Mouse (Mus musculus) retina, postnatal 1 day (tissue): Measurements from ENCODE around the gene Znrf4.
A peak's percentile ranks its signal among the peaks of the same experiment; 100 is the strongest.

ENCODE experiments used
- DNase-seq: peaks from one replicate; pipeline ENCODE4 v3.0.0-alpha.2; 2012

Znrf4 gene

DNA sequence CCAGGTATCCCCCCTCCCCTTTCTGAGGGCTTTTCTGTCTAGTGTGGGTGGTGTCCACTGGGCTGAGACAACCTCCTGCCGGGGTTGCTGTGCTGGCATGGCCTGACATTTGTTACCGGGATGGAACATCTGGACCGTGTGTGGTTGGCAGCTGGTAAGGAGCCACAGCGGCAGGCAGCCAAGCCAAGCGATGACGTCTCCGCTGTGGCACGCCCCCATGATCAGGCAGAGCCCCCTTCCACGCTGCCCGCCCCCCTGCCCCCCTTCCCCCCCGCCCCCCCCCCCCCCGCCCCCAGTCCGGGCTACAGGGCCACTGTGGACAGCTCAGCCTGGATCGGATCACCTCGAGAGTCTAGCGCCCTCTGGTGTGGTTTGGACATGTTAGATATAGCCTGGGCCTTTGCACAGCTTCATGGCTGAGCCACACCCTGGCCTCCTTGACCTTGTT is 24.8 kb downstream of the Znrf4 start:
- DNase-seq, result peak; percentile 91

GRCm38 (mm10) chr17:56485926-56486325 is 26.3 kb downstream of the Znrf4 start:
- no peak for DNase-seq

- no peak for DNase-seq
These were observed 27.1 kb downstream of the Znrf4 start for GRCm38 (mm10) chr17:56485118-56485517.

DNA sequence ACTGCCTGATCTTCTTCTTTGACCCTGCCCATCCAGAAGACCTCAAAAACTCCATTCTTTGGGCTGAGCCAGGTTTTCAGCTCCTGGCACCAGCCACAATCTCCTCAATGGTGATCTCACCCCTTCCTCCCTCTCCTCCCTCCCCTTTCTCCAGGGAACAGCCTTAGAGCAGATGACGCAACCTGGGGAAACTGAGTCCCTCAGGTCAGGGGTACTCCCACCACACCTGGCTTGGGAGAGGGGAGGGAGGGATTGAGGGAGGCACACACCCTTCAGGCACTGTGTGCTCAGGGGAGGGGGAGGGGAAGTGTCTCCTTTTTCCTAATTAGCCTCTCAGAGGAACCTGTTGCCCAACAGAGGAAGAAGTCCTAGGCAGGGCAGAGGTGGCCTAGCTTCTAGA is 29.6 kb downstream of the Znrf4 start:
- no peak for DNase-seq

DNA sequence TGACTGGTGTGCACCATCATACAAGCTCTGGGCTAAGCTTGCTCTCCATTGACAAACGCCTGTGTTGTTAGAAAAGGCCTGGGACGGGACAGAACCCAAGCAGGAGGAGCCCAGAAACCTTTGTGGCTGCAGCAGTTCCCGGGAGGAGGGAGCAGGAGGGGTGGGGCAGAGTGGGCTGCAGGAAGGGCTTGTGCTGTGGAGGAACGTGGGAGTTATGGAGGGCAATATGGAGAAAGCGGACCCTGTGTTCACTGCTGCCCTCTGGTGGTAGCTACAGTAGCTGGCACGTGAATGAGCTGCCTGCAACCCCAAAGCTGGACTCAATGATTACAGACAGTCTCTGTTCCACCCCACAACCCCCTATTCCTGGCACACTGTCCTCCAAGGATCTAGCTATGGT is 32.9 kb downstream of the Znrf4 start:
- peak; percentile 88 for DNase-seq

DNA sequence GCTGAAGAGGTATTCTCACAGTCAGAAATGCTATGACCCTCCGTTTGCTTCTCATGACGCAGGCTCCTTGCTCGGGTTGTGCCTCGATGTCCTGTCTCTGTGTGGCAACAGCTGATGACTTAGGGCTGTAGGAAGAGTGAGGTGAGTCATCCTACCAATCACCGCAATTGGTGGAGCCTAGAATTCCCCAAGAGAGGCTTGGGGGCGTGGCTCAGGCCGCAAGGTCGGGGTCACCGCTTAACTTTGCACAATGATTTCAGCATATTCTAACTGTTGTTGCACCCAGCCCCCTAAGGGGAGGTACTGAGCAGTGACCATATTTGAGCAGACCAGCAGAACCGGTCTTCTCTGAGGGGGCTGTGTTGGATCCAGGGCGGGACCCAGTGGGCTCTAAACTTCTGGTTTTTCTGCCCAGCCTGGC is 34.0 kb downstream of the Znrf4 start:
- no peak for DNase-seq

DNA sequence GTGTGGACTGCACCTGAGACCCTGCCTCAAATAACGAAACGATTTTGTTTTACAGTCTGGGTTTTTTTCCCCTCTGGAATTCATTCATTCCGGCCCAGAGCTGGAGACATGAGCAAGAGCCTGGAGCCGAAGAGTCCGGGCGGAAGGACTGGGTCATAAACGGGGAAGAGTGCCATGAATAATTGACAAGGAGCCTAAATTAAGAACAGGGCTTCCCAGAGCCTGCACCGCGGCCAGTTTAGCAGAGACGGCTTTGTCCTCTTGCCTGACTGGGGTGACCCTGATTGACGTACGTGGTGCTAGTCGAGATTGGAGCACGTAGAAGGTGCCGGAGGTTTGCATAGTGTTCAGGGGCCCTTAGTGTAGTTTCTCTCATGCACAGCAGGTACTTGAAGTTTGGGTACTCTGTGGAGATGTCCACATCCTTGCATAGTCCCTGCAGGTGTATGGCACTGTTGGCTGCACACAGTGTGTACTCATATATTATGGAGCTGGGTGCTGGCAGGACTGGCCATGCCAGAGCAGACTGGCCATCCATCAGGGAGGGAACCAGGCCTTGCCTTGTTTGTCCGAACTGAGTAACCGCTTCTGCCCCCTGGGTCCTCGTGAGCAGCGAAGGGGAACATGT is 34.9 kb downstream of the Znrf4 start:
- no peak for DNase-seq

DNA sequence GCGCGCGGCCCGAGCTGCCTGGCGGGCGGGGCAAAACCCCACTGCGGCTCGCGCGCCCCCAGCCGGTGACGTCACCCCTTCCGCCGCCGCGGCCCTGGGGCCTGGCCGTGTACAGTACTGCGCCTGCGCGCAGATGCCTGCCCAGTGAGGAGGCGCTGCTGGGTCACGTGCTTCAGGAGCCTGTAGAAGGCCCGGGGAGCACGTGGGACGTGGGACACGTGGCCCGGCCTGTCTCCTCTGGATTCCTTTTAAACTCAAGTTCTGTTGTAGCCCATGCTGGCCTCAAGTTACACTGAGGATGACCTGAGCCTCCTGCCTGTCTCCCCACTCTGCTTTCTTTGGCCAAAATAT is 35.9 kb downstream of the Znrf4 start, which contains the start of gene Ptprs:
Ptprs (minus strand) TSS at position 82 of the 351 bp plus-strand sequence.
- peak; percentile 98 for DNase-seq

DNA sequence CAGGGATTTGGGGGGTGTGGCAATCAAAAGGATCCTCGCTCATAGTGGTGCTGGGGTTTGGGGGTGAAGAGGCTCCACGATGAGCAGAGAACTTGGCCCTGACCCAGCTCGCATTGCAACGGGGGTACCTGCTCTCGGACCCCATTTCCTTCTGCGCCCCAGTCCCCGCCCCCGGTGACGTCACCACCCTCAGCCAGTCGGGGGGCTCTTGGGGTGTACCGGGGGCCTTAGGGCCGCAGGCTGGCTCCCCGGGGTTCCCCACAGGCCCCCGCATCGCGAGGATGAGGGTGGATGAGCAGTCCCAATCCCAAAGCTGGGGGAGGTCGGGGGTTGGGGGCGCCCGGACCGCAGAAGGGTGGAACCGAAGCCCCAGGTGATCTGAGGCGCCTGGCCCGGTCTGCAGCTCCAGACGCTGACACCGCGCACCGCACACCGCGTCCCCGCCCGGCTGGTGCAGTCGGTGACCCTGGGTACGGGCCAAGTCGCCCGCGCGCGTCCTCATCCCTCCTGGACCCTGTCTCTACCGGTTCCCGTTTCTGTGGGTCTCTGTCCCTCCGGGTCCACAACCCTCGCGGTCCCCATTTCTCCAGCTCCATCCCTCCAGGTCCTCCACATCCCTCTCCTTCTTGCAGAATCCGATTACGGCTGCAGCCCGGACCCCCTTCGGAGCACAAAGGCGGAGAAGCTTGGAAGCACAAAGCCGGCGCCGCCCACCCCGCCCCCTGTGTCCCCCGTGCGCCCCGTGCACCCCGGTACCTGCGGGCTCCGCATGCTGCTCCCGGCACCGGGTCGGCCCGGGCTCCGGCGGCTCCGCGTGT is 36.4 kb downstream of the Znrf4 start:
- DNase-seq, result no peak

DNA sequence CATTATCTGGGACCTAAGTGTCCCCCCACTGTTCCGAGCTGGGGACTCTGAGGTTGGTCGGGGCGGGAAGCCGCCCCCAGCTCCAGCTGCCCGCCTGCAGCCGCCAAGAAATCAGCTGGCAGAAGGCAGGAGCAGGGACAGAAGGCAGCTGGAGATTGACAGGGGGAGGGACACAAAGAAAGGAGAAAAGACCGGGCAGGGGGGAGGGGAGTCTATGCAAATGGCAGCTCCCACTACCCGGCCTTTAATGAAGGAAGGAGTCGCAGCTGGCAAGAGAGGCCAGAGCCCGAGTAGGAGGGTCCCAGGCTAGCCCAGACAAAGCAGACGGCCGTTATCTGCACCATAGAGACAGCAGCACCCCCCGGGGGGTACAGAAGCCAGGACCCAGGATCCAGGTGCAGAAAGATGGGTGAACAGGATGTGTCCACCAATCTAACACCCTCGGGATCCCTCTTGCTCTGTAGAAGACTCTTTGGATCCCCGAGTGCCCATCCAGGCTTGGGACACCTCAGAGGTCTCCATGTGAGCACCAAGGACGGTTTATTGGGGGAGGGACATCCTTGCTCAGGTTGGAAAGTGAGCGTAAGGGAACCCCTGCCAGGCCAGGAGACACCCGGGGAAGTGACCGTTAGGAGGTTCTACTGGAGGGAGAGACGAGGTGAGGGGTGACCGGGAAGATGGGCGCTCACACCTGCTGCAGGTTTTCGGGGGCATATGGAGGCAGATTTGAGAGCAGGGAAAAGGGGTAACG is 37.2 kb downstream of the Znrf4 start:
- DNase-seq, result peak; percentile 94

- no peak for DNase-seq
These were observed 37.9 kb downstream of the Znrf4 start for GRCm38 (mm10) chr17:56474311-56474830.

DNA sequence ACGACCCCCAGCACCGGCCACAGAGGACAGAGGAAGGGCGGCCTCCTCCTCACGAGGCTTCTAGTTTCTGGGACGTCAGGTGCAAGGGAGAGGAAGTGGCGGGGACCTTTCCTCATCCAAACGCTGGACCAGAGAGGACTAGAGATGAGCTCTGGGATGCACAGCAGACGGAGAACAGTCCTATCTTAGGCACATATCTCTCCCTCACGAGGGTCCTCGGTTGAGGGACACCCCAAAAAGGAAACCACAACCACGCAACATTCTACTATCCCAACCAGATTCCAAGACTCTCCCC is 38.7 kb downstream of the Znrf4 start:
- no peak for DNase-seq

- DNase-seq, result peak; percentile 84
These were observed 39.3 kb downstream of the Znrf4 start for GRCm38 (mm10) chr17:56472733-56473610.

GRCm38 (mm10) chr17:56472121-56472520 is 40.1 kb downstream of the Znrf4 start:
- DNase-seq, result peak; percentile 49

- no peak for DNase-seq
These were observed 41.1 kb downstream of the Znrf4 start for GRCm38 (mm10) chr17:56471136-56471535.

DNA sequence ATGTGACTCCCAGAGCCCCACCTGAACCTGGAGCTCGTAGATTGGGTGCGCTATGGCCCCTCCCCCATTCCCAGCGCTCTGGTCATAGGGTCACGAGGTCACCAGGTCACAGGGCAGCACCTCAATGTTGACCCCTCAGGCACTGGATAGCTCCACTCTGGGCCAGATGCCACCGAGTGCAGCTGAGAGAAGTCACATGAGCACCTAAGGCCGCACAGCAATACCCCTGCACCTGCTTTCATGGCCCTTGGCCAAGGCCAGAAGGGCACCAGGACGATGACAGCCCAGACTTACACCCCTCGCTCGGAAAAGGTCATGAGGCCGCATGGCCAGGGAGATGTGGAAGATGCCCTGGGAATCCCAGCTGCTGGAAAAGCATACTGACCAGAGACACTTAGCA is 41.7 kb downstream of the Znrf4 start:
- DNase-seq, result peak; percentile 52

DNA sequence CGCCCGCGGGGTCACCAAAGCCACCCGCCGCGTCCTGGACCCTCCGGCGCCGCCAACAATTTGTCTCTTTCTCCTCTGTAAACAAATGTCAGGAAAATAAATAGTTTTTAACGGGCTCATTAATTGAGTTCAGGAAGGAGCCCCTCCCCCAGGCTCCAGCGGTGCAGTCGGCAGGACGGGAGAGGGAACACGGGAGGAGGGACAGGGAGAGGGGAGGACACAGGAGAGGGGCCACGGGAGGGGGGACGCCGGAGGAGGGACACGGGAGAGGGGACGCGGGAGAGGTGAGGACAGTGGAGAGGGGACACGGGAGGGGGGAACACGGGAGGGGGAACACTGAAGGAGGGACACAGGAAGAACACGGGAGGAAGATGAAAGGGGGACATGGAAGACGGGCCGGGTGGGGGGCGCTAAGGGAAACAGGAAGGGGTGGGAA is 42.2 kb downstream of the Znrf4 start:
- DNase-seq, result peak; percentile 69

DNA sequence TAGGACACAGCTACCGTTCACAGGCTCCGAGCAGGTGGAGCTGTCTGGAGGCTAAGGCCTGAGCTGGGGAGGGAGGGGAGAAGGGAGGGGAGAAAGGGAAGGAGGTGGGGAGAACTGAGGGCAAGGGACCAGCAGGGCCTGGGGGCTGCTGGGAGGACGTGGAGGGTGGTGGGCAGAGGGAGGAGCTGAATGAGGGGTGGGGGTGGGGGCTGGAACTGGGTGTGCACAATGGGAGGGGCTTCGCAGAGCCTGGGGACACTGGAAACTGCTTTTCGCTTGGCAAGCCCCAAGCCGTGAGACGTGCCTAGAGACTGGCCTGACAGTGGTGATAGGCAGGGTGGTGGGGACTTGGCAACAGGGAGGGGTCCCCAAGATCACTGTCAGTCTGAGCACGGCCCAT is 43.0 kb downstream of the Znrf4 start:
- peak; percentile 82 for DNase-seq

DNA sequence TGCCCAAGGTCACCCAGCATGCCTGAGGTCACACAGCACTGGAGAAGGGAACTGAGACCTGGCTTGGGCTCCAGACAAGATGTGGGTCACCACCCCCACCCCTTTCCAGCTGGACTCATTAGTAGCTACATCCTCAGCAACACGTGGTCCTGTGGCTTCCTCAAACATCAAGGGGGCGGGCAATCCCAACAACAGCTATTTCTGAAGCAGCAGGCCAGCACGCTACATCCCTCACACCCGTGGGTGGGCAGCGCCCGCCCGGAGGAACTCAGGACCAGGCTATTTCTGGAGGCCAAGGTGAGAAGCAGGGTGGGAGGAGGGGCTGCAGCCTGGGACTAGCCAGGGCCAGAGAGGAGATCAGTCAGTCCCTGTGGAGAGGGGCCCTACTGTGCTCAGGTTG is 43.4 kb downstream of the Znrf4 start:
- DNase-seq, result peak; percentile 90

DNA sequence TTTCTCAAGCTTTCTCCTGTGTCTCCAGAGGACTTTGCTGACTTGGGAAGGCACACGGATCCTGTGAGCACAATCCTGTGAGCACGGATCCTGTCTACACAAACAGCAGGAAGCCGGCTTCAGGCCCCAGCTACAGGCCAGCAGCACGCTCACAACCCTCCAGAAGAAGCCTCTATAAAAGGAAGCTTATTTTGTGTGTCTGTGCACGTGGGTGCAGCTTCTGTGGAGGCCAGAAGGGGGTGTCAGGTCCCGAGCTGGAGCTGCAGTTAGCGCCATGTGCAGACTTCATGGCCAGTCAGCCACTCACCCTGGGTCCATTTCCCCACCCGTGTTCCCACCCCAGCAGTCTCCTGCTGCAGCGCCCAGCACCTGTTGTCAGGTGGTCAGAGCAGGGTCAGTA is 43.9 kb downstream of the Znrf4 start:
- peak; percentile 56 for DNase-seq

- DNase-seq, result peak; percentile 98
These were observed 44.8 kb downstream of the Znrf4 start for GRCm38 (mm10) chr17:56467456-56467884.

DNA sequence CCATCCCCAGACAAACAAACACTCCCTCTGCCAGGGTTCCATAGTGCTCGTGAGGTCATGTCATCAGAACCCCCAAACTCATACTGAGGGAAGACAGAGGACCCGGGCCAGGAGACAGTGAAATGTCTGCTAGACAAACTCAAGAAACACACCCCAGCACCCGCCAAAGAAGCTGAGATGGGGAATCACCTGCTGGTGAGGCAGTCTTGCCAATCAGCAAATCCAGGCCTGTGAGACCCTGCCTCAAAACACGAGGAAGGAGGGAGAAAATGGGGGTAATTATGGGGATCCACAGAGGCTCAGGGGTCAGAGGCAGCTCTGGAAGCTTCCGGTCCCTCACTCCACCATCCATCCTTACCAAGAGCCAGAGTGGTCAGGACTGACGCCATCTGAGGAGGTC is 45.5 kb downstream of the Znrf4 start:
- peak; percentile 46 for DNase-seq

DNA sequence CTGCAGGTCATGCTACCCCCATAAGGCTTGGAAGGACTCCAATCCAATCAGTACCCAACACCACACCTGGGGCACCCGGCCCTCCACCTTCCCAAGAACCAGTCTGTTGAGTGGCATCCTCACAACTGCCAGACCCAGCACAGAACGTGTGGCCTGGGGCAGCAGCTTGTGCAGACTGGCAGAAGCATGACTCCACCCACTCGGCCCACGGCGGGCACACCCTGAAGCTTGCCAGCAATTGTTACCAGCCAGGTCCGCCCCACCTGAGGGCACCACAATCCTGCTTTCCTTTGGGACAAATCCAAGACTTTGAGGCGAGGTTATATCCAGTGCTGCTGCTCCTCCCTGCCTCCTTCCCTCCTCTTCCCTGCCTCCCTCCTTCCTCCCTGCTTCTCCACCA is 47.4 kb downstream of the Znrf4 start:
- DNase-seq, result no peak
